Mouse (Mus musculus) midbrain, postnatal 0 days (tissue): Measurements from ENCODE around the gene Prkce. TPM values are rescaled to one million over a fixed set of nuclear protein-coding genes. Genes with fewer than 3 reads are reported as not detected.

ENCODE experiments used
- ATAC-seq: fragments of 200-750 bp; cut with Nextera tagmentation; 2 replicates; pipeline ENCODE4 v1.8.0; 2017; ENCODE audit warnings: moderate number of reproducible peaks, mild to moderate bottlenecking, moderate TSS enrichment, moderate library complexity; ENCODE audit not compliant: low FRiP score
- DNase-seq: peaks from one replicate; pipeline ENCODE4 v3.0.0-alpha.2; 2015; ENCODE audit warnings: low spot score
- H3K27ac ChIP-seq: fragments of 300-500 bp; sonication (generic); 2 replicates; pipeline ENCODE4 v1.5.1; 2014; ENCODE audit warnings: low read depth, mild to moderate bottlenecking, low read length, mixed read lengths
- H3K27me3 ChIP-seq: fragments of 300-500 bp; sonication (generic); 2 replicates; pipeline ENCODE4 v1.6.1; 2014; ENCODE audit warnings: low read length, control low read depth, mixed read lengths; ENCODE audit not compliant: insufficient read depth
- H3K36me3 ChIP-seq: fragments of 300-500 bp; sonication (generic); 2 replicates; pipeline ENCODE4 v1.6.1; 2014; ENCODE audit warnings: low read length, control low read depth, mixed read lengths; ENCODE audit not compliant: insufficient read depth
- H3K4me1 ChIP-seq: fragments of 300-500 bp; sonication (generic); 2 replicates; pipeline ENCODE4 v1.6.1; 2014; ENCODE audit warnings: mild to moderate bottlenecking, control low read depth, antibody characterized with exemption, low read length, mixed read lengths; ENCODE audit not compliant: insufficient read depth
- H3K4me2 ChIP-seq: fragments of 300-500 bp; sonication (generic); 2 replicates; pipeline ENCODE4 v1.6.1; 2014; ENCODE audit warnings: low read depth, mild to moderate bottlenecking, low read length, mixed read lengths; ENCODE audit not compliant: poor library complexity, severe bottlenecking
- H3K4me3 ChIP-seq: fragments of 300-500 bp; sonication (generic); 2 replicates; pipeline ENCODE4 v1.5.1; 2014; ENCODE audit warnings: low read depth, mild to moderate bottlenecking, low read length, moderate library complexity
- H3K9ac ChIP-seq: fragments of 300-500 bp; sonication (generic); replicated peaks from 2 replicates; pipeline ENCODE4 v1.6.1; 2014; ENCODE audit warnings: mild to moderate bottlenecking, low read length, moderate library complexity, mixed read lengths; ENCODE audit not compliant: poor library complexity, severe bottlenecking
- H3K9me3 ChIP-seq: fragments of 300-500 bp; sonication (generic); 2 replicates; pipeline ENCODE4 v1.6.1; 2016; ENCODE audit warnings: low read length, control low read depth
- CTCF ChIP-seq: IDR thresholded peaks from 2 replicates; pipeline ENCODE4 v1.5.1; 2016; ENCODE audit warnings: antibody characterized with exemption, mild to moderate bottlenecking
- WGBS: fragments of 180-500 bp; shearing (Covaris S2); extraction: QIAGEN DNeasy Blood & Tissue Kit; methylation state at CpG from one replicate; pipeline ENCODE4 v1.1.7; 2014; 5-methylcytosine and 5-hydroxymethylcytosine counted together
- polyA plus RNA-seq: library from polyadenylated mRNA; unstranded; fragments of >200 nt; fragmentation: Nextera tagmentation; extraction: Ambion mirVana; gene quantifications from 2 replicates; pipeline ENCODE4 v1.2.1, GENCODE M21; 2015
- total RNA-seq: library from RNA; depleted of rRNA; stranded (reverse); fragments of >200 nt; gene quantifications from 2 replicates; pipeline ENCODE4 v1.2.3, GENCODE M21; 2014

Gene Prkce
- total and polyA plus RNA-seq, 2 experiments from 2014 or later: 61.0 to 64.5 TPM

- H3K4me1 ChIP-seq: no peaks in the 10 kb centered on the region
- H3K4me2 ChIP-seq: no peak overlapping the region
- 82% methylated on average over 11 of the region's 11 CpGs for WGBS
- no peak overlapping the region for H3K4me3 ChIP-seq
- no peak for ATAC-seq
- H3K27ac ChIP-seq: no peak overlapping the region
- no peaks in the 10 kb centered on the region for H3K36me3 ChIP-seq
- no peaks in the 10 kb centered on the region for H3K27me3 ChIP-seq
- no peak for TF ChIP-seq CTCF
- no peak for DNase-seq
- H3K9ac ChIP-seq: no peak overlapping the region
- H3K9me3 ChIP-seq: no peaks in the 10 kb centered on the region
Observed at GRCm38 (mm10) chr17:86218553-86218952, 51.0 kb downstream of the Prkce start.

- 82% methylated on average over 10 of the region's 10 CpGs for WGBS
- Histone ChIP-seq H3K4me1 (no peaks in the 10 kb centered on the region), H3K4me2 (no peak overlapping the region), H3K4me3 (no peak overlapping the region), H3K27ac (no peak overlapping the region), H3K36me3 (no peaks in the 10 kb centered on the region), H3K27me3 (no peaks in the 10 kb centered on the region), H3K9me3 (no peaks in the 10 kb centered on the region), H3K9ac (no peak overlapping the region)
- DNase-seq: peak; percentile 18
- no peak for ATAC-seq
- no peak for TF ChIP-seq CTCF
Observed at GRCm38 (mm10) chr17:86225488-86226186, 58.1 kb downstream of the Prkce start.

GRCm38 (mm10) chr17:86226198-86226597 is 58.6 kb downstream of the Prkce start:
- no peak overlapping the region for H3K4me3 ChIP-seq
- H3K9ac ChIP-seq: no peak overlapping the region
- WGBS: 79% methylated on average over 8 of the region's 8 CpGs
- no peaks in the 10 kb centered on the region for H3K9me3 ChIP-seq
- H3K4me1 ChIP-seq: no peaks in the 10 kb centered on the region
- no peak for TF ChIP-seq CTCF
- DNase-seq (no peak), ATAC-seq (no peak)
- no peaks in the 10 kb centered on the region for H3K36me3 ChIP-seq
- H3K27me3 ChIP-seq: no peaks in the 10 kb centered on the region
- H3K27ac ChIP-seq: no peak overlapping the region
- H3K4me2 ChIP-seq: no peak overlapping the region

GRCm38 (mm10) chr17:86226635-86227034 is 59.0 kb downstream of the Prkce start:
- H3K4me1 ChIP-seq: no peaks in the 10 kb centered on the region
- no peak overlapping the region for H3K27ac ChIP-seq
- H3K27me3 ChIP-seq: no peaks in the 10 kb centered on the region
- ATAC-seq (no peak), DNase-seq (no peak)
- no peak overlapping the region for H3K4me2 ChIP-seq
- H3K9me3 ChIP-seq: no peaks in the 10 kb centered on the region
- H3K4me3 ChIP-seq: no peak overlapping the region
- no peak overlapping the region for H3K9ac ChIP-seq
- 77% methylated on average over 7 of the region's 7 CpGs for WGBS
- H3K36me3 ChIP-seq: no peaks in the 10 kb centered on the region
- TF ChIP-seq CTCF: no peak

- Histone ChIP-seq H3K4me3 (no peak overlapping the region), H3K4me2 (no peak overlapping the region), H3K36me3 (no peaks in the 10 kb centered on the region), H3K9ac (no peak overlapping the region), H3K27me3 (no peaks in the 10 kb centered on the region), H3K27ac (no peak overlapping the region), H3K9me3 (no peaks in the 10 kb centered on the region), H3K4me1 (no peaks in the 10 kb centered on the region)
- DNase-seq (peak; percentile 36), ATAC-seq (peak; percentile 39; the same call in 1 of the 2 replicates)
- 70% methylated on average over 3 of the region's 3 CpGs for WGBS
- TF ChIP-seq CTCF: no peak
Observed at GRCm38 (mm10) chr17:86227389-86227788, 59.8 kb downstream of the Prkce start.

- H3K27ac ChIP-seq: no peak overlapping the region
- H3K4me3 ChIP-seq: no peak overlapping the region
- no peaks in the 10 kb centered on the region for H3K9me3 ChIP-seq
- H3K9ac ChIP-seq: no peak overlapping the region
- TF ChIP-seq CTCF: no peak
- WGBS: 88% methylated on average over 8 of the region's 8 CpGs
- no peak overlapping the region for H3K4me2 ChIP-seq
- DNase-seq (no peak), ATAC-seq (no peak)
- no peaks in the 10 kb centered on the region for H3K4me1 ChIP-seq
- H3K27me3 ChIP-seq: no peaks in the 10 kb centered on the region
- no peaks in the 10 kb centered on the region for H3K36me3 ChIP-seq
Observed at GRCm38 (mm10) chr17:86228850-86229249, 61.3 kb downstream of the Prkce start.
